Mouse (Mus musculus) intestine, postnatal 0 days (tissue): ENCODE data around the gene Gm11444. TPM values are rescaled to one million over a fixed set of nuclear protein-coding genes. Genes with fewer than 3 reads are reported as not detected.

Experiments
- ATAC-seq: fragments of 200-750 bp; cut with Nextera tagmentation; 2 replicates; pipeline ENCODE4 v1.8.0; 2017; ENCODE audit warnings: mild to moderate bottlenecking, moderate TSS enrichment, moderate library complexity
- H3K27ac ChIP-seq: fragments of 300-500 bp; sonication (generic); 2 replicates; pipeline ENCODE4 v1.5.1; 2014; ENCODE audit warnings: mild to moderate bottlenecking, low read depth, low read length, moderate library complexity
- H3K27me3 ChIP-seq: fragments of 300-500 bp; sonication (generic); replicated peaks from 2 replicates; pipeline ENCODE4 v1.6.1; 2014; ENCODE audit warnings: low read length, mixed read lengths; ENCODE audit not compliant: control insufficient read depth, insufficient read depth
- H3K36me3 ChIP-seq: fragments of 300-500 bp; sonication (generic); 2 replicates; pipeline ENCODE4 v1.6.1; 2014; ENCODE audit warnings: mild to moderate bottlenecking, moderate library complexity; ENCODE audit not compliant: control insufficient read depth, insufficient read depth
- H3K4me1 ChIP-seq: fragments of 300-500 bp; sonication (generic); replicated peaks from 2 replicates; pipeline ENCODE4 v1.6.1; 2014; ENCODE audit warnings: antibody characterized with exemption, low read length, mixed read lengths; ENCODE audit not compliant: control insufficient read depth, insufficient read depth
- H3K4me2 ChIP-seq: fragments of 300-500 bp; sonication (generic); replicated peaks from 2 replicates; pipeline ENCODE4 v1.6.1; 2014; ENCODE audit warnings: low read depth, mild to moderate bottlenecking, moderate library complexity
- H3K4me3 ChIP-seq: fragments of 300-500 bp; sonication (generic); 2 replicates; pipeline ENCODE4 v1.5.1; 2014; ENCODE audit warnings: low read depth, low read length
- H3K9ac ChIP-seq: fragments of 300-500 bp; sonication (generic); 2 replicates; pipeline ENCODE4 v1.6.1; 2014; ENCODE audit warnings: mild to moderate bottlenecking, low read depth, low read length
- H3K9me3 ChIP-seq: fragments of 300-500 bp; sonication (generic); 2 replicates; pipeline ENCODE4 v1.6.1; 2016; ENCODE audit warnings: mixed run types; ENCODE audit not compliant: control insufficient read depth
- CTCF ChIP-seq: sonication (generic); IDR thresholded peaks from 2 replicates; pipeline ENCODE4 v1.5.1; 2016; ENCODE audit warnings: low read depth, mild to moderate bottlenecking, control low read depth, antibody characterized with exemption, moderate library complexity
- WGBS: fragments of 180-500 bp; shearing (Covaris S2); extraction: QIAGEN DNeasy Blood & Tissue Kit; methylation state at CpG from one replicate; pipeline ENCODE4 v1.1.7; 2014; 5-methylcytosine and 5-hydroxymethylcytosine counted together
- polyA plus RNA-seq: library from polyadenylated mRNA; unstranded; fragments of >200 nt; fragmentation: Nextera tagmentation; extraction: Ambion mirVana; gene quantifications from 2 replicates; pipeline ENCODE4 v1.2.1, GENCODE M21; 2015

Gm11444 gene
- polyA plus RNA-seq, 1 experiment from 2014 or later: not detected

- no peak for ATAC-seq
- H3K9ac ChIP-seq: 0 out of 2 replicates have a peak overlapping the region, but pooled peaks have one; percentile 4
- no peak overlapping the region for H3K27ac ChIP-seq
- peaks cover 10% of the 10 kb centered on the region for H3K4me1 ChIP-seq
- peak overlapping the region; percentile 90 for H3K4me2 ChIP-seq
- TF ChIP-seq CTCF: no peak
- H3K36me3 ChIP-seq: peaks cover 6% of the 10 kb centered on the region; the same call in 1 of the 2 replicates
- no peaks in the 10 kb centered on the region for H3K9me3 ChIP-seq
- peak overlapping the region; percentile 2; the same call in 1 of the 2 replicates for H3K4me3 ChIP-seq
- peaks cover 81% of the 10 kb centered on the region for H3K27me3 ChIP-seq
- WGBS: 34% methylated on average over 21 of the region's 21 CpGs
Observed at GRCm38 (mm10) chr11:85840803-85841145, 9.4 kb downstream of the Gm11444 start.

GRCm38 (mm10) chr11:85840031-85840802, 9.9 kb downstream of the Gm11444 start:
- Histone ChIP-seq H3K27me3 (peaks cover 84% of the 10 kb centered on the region), H3K4me3 (peak overlapping the region; percentile 11), H3K9ac (no peak overlapping the region), H3K27ac (no peak overlapping the region), H3K4me1 (peaks cover 10% of the 10 kb centered on the region), H3K36me3 (peaks cover 6% of the 10 kb centered on the region; the same call in 1 of the 2 replicates), H3K4me2 (peak overlapping the region; percentile 90), H3K9me3 (no peaks in the 10 kb centered on the region)
- WGBS: 41% methylated on average over 27 of the region's 27 CpGs
- ATAC-seq: no peak
- TF ChIP-seq CTCF: no peak

GRCm38 (mm10) chr11:85839258-85840030, 10.7 kb downstream of the Gm11444 start:
- Histone ChIP-seq H3K4me1 (peaks cover 10% of the 10 kb centered on the region), H3K9me3 (no peaks in the 10 kb centered on the region), H3K36me3 (peaks cover 10% of the 10 kb centered on the region; the same call in 1 of the 2 replicates), H3K27ac (no peak overlapping the region), H3K27me3 (peaks cover 86% of the 10 kb centered on the region), H3K4me3 (peak overlapping the region; percentile 11; the same call in 1 of the 2 replicates), H3K4me2 (peak overlapping the region; percentile 90), H3K9ac (no peak overlapping the region)
- ATAC-seq: no peak
- no peak for TF ChIP-seq CTCF
- 57% methylated on average over 7 of the region's 7 CpGs for WGBS

- TF ChIP-seq CTCF: no peak
- Histone ChIP-seq H3K4me3 (peak overlapping the region; percentile 60), H3K27ac (no peak overlapping the region), H3K4me2 (peak overlapping the region; percentile 90), H3K9me3 (no peaks in the 10 kb centered on the region), H3K4me1 (peaks cover 5% of the 10 kb centered on the region; the same call in 1 of the 2 replicates), H3K36me3 (peaks cover 11% of the 10 kb centered on the region; the same call in 1 of the 2 replicates), H3K9ac (peak overlapping the region; percentile 54; the same call in 1 of the 2 replicates), H3K27me3 (peaks cover 94% of the 10 kb centered on the region)
- 43% methylated on average over 20 of the region's 20 CpGs for WGBS
- ATAC-seq: no peak
Observed at GRCm38 (mm10) chr11:85838424-85839257, 11.5 kb downstream of the Gm11444 start.

- H3K4me2 ChIP-seq: peak overlapping the region; percentile 90
- WGBS: 16% methylated on average over 67 of the region's 67 CpGs
- peaks cover 11% of the 10 kb centered on the region; the same call in 1 of the 2 replicates for H3K36me3 ChIP-seq
- peaks cover 95% of the 10 kb centered on the region for H3K27me3 ChIP-seq
- TF ChIP-seq CTCF: no peak
- ATAC-seq: no peak
- H3K9me3 ChIP-seq: no peaks in the 10 kb centered on the region
- H3K4me1 ChIP-seq: 0 out of 2 replicates have a peak, but pooled peaks cover 3% of the 10 kb centered on the region
- peak overlapping the region; percentile 54 for H3K9ac ChIP-seq
- no peak overlapping the region for H3K27ac ChIP-seq
- H3K4me3 ChIP-seq: peak overlapping the region; percentile 60
Observed at GRCm38 (mm10) chr11:85837648-85838423, 12.3 kb downstream of the Gm11444 start.
